Mouse (Mus musculus) embryo, embryonic 11.5 days (tissue): ENCODE results near the gene Nav1.

Experiments used
- DNase-seq: peaks from one replicate; pipeline ENCODE4 v3.0.0-alpha.2; 2012; ENCODE audit warnings: low read depth, low spot score

Gene Nav1

DNA sequence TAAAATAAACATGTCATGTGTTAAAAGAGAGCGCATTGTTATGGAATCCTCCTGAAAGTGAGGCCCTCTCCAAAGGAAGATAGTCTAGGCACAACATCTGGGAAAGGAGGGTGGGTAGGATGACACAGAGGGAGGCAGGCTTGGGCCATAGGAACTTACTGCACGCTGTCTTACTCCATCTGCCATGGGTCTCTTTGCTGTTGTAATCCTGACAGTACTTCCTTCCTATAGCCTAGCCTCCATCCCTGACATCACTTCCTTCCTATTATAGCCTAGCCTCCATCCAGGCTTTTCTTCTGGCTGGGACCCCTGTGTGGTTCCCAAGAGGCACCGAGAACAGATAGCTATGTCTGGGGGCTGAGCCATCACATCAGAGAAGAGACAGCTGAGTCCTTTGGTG, 10.2 kb upstream of the Nav1 start:
- no peak for DNase-seq

DNA sequence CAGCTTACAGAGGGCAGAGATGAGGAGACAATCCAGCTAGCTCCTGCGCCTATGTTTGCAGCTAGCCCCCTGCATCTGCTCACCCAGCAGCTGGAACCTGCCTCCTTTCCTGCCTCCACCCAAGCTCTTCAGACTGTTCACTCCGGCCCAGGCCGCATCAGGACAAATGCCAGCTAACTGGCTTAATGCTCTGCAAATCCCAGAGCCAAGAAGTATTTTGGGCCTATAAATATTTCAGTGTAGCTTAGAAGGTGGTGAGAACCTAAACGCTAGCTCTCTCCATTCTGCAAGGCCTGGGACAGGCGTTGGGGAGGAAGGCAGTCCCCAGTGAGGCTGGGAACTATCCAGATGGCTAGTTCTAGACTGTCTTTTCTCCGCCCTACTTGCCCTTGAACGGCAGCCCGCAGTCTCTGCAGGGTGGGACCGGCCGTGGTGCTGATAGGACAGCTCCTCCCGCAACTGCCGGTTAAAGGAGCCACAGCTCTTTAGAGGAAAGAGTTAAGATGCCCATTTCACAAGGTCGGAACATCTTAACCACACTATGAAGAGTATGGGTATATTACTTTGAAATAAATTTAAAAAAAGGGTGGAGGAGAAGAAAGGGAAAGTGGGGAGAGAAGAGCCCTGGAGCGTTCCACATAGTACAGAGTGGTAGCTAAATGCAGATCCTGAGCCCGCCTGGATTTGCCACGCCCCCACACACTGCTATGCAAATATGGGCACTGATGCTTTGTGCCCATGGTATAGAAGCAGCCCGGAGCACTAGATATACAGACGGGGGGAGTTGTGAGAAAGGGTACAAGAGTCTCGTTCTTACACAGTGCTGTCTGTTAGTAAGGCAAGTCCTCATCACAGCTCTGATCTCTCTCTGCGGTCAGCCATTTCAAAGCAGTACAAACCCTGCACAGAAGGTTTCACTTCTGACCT, 8.9 kb upstream of the Nav1 start:
- peak; percentile 67 for DNase-seq

DNA sequence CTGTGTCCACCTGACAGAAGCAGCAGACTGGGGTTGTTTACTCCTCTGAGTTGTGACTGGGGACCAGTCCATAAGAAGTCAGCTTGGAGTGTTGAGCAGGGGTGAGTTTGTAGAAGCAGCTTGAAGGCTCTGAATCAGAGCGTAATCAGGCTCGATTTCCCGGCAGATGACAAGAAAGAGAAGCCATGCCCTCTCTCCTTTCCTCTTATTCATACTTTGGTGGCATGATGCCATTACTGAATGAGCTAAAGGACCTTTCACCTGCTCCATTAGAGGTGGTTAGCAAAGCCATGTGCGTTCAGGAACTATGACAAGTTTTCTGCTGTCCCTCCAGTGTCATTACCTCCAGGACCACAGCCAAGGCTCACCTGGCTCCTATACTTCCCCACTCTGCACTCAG, 2.5 kb upstream of the Nav1 start:
- DNase-seq = no peak

DNA sequence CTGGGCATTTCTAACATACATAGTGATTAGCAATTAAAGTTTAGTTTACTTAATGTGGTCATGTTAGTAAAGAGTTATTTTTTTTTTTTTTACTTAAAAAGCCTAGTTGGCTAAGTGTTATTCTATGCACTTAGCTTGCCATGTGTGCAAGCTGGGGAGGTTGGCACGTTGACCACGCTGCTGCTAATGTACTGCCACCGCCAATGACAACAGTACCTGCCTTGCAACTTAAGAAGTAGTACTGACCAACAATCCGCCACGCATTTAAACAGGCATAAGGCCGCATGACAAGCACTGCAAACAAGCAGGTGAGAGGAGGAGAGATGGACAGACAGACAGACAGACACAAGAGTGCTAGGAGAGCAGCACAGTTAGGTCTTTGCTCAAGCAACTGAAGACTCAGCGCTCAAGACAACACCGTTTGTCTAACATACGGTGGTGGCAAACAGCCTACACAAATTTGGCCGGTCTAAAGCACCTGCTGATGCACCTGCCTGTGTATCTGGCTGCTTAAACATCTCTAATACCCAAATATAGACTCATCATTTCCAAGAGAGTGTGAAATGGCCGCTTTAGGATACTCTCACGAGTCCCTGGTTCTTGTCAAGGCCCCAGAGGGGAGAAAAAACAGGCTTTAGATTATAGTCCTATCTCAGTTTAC, 610 bp downstream of the Nav1 start:
- no peak for DNase-seq

DNA sequence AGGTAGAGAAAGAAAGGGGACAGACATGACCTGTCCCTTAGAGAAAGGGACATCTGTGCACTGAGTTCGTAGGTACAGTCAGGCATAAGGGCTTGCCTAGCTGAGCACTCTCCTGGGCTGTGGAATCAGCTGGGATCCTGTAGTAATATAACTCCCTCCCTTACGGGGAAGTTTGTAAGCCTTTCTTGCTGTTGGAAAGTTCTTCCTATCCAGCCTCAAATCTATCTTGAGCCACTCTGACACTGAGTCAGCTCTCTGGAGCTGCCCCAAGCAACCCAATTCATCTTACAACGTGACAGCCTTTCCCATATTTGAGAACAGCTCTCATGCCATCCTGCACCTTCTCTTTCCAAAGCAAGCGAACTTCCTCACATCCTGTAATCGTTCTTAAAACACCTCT, 1.6 kb downstream of the Nav1 start:
- DNase-seq = no peak

DNA sequence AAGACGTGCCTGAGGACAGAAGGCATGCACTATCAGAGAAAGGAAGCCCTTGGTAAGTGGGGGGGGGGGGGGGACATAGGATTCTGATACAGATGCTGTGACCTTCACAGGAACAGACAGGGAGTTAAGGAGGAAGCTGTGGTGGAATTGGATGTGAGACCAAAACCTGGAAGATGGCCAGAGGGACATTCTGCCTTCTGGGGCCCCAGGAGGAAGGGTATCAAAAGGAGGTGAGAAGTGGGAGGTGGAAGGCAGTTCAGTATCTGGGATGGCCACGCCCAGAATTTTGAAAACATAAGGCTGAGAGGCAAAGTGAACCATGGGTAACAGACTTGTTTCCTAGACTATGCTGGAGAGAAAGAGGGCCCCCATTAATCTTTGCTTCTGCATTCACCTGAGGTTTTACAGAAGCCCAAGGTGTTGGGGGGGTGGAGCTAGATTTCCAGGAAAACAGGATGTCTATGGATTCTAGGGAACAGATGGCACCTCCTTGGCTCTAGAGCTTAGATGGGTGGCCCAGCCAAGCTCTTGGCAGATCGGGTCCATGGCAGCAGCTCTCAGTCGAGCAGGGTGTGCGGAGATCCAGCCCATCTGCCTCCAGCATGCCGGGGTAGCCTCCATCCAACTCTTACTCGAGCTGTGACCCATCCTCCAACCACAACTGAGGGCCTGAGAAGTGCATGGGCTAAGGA, 2.6 kb downstream of the Nav1 start:
- DNase-seq = no peak

DNA sequence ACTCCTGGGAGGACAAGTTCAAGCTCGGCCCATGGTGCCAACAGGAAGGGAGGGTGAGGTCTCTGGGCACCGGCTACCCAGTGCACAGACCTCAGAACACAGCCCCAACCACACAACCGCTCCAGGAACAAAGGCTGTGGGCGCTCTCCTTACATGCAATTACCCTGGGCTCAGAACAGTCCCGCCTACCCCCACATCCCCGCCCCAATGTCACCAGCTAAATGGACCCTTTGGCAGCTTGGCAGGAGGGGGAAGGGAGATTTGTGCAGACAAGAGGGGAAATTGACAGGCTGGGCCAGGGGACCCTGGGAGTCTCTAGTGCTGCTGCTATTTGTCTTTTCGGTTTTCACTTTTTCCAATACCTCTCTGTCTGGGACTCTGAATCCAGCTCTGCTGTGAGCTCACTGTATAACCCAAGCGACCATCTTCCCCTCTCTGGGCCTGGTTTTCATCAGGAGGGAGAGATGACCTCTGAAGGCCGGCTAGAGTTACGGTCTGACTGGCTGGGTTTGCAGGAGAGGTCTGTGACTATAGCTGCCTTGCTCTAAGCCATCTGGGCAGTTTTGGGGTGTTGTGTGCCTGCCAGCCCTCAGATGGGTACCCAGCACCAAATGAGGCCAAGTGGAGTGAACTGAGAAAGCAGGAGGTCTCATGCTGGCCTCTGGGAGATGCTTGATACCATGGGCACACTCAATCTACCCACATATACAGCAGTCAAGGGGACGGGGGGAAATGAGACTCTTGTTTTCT, 3.8 kb downstream of the Nav1 start:
- DNase-seq = no peak

DNA sequence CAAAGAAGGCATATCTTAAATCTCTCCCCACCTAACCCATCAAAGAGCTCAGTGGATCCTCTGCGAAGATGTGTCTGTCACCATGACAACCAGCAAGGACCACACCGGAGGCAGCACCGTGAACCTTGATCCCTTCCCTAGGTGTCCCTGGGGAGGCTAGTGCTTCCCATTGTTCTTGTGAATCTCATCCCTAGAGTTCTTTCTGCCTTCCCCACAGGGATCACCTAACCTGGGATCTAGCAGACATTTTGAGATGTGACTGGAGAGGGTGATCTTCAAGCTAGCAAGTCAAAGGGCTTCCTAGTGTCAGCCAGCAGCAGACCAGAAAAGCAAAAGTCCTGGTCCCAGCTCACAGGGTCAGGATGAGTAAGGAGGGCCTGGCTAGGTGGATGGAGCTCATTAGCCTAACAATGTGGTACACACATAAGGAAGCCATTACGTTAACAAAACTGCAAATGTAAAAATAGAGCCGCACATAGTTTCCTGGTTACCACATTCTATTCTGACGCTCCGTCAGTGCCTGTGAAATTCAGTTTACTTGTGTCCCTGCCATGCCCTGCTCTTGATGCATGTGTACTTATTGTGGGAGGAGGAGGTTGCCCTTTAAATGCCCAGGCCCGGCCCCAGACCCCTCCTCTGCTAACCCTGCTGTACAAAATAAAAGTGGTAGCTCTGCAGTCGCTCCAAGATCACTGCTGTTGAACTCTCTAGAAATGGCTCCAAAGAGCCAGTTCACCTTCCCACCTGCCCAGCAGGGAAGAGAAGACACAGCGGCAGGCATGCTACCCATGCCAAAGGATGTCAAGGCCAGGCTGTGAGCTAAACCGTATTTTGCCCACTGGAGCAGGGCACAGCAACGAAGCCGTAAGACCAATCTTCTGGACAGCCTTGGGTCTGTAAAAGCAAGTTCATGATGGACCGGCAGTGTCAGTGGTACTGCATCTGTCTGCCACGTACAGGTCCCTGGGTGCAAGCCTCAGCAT, 6.8 kb downstream of the Nav1 start:
- no peak for DNase-seq

DNA sequence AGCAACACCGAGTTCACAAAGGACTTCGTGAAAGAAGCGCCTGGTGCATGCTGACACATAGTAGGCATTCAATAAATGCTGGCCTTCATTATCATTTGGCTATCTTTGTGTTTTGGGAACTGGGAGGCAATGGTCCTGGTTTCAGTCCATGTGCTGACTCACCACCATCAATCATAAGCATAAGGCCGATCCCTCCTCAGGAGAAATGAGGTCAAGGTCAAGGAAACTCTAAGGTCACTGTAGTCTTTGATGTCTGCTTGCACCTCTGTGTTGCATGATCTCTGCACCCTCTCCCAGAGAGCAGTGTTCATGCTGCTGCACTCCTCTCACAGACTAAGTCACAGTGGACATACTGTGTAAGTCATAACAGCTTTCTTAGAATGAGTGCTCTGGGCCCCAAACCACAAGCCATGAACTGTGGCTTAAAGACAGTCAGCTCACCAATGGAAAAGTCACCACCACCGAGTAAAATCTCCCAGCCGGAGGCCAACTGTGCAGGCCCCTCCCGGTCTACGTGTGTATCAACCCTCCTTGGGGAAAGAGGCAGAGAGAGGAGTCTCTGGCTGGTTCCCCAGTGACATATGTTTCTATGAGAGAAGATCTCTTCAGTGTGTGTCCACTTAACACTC, 8.7 kb downstream of the Nav1 start:
- DNase-seq = no peak

DNA sequence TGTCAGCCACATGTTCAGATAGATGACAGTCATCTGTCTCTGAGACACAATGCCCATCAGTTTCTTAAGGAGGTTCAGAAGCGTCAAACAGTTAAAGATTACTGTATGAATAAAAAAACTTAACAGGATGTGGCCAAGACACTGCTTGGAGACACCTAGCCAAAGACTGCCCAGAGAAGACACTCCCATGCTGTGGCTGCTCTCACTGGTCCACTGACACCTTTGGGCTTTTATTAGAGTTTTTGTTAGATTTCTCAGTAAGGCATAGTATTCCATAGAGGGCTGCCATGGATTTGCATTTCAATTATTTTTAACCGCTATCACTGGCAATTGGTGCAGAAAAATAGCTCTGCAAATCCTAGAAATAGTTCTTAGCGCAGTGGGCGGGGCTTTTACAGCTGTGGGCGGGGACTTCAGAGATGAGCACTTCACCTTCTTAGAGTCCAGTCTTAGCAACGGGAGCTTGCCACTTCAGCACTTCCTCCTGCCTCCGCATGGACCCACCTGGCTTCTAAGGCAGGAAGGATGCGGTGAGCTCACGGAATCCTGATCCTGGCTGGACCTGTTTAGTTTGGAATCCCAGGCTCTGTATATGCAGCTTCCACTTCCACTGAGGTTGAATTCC, 12.7 kb downstream of the Nav1 start:
- DNase-seq = no peak

DNA sequence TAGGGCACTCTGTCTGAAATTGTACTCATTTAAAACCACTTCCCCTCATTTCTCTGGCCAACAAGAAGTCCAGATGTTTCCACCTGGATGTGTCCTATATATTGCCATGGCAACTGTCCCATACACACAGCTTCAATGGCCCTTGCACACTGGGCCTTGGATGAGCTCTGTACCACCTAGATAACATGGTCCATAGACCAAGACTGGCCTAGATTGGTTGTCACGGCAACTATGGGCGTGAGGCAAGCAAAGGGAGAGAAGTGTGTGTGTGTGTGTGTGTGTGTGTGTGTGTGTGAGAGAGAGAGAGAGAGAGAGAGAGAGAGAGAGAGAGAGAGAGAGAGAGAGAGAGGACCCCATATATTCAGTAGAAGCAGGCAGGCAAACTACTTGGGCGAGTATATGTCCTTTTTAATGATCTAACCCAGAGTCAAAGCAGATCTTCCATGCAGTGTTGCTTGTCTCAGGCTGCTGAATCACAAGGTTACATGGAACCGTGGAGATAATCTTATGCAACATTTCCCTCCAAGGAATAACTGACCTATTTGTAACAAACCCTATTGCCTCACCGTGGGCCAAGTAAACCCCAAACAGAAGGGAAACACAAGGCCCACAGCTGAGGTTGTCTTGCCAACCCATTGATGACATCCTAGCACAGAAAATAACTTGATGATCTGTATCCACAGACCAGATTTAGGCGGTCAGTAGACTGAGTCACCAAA, 13.4 kb downstream of the Nav1 start:
- DNase-seq = no peak

DNA sequence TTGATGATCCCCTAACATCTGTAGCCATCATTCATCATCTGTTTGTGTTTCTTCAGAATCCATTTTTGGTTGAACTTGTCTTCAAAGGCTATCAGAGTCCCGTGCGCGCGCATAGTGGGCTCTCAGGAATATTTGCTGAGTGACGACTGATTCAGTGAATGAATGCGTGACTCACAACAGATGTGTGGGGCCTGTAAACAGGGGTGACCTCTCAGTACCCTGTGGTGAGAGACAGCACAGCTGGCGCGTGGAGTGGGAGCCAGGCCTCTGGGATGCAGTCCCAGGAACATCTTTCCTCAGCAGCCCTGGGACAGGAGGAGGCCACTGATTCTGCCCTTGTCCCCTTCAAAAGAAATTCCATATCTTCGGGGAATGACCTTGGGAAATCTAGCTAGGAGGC, 16.3 kb downstream of the Nav1 start:
- DNase-seq = no peak

DNA sequence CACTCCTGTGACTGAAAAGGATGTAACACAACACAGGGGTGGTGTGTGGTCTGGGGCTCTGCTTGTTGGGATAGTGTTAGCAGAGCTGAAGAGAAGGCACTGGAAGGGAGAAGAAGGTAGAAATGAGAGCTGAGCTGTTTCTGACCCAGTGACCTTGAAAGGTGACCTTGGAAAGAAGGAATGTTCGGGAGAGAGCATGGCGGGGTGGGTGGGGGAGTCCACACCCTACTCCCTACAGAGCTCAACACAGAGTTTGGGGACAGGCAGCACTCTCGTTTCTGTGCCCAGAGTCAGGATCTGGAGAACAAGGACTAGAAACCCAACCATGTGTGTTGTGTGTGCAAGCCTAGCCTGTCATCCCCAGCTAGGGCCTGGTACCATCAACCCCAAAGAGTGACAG, 18.1 kb downstream of the Nav1 start:
- DNase-seq = no peak

DNA sequence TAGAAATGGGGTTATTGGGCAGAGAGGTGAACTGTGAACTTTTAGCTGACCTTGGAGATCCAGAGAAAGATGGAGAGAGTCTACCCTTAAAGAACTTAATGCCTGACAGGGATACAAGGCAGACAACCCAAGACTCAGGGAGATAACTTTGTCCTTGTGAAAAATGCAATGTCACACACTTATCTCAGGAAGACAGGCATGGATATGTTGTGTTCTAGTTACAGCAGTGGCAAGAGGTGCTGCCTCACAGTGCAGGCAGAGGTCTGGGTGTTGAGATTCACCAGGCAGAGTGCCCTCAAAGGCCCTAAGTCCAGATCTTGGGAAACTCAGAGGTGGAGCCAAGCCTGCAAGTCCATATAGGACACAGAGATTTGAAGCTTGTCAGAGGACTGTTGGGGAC, 20.2 kb downstream of the Nav1 start:
- DNase-seq = no peak

DNA sequence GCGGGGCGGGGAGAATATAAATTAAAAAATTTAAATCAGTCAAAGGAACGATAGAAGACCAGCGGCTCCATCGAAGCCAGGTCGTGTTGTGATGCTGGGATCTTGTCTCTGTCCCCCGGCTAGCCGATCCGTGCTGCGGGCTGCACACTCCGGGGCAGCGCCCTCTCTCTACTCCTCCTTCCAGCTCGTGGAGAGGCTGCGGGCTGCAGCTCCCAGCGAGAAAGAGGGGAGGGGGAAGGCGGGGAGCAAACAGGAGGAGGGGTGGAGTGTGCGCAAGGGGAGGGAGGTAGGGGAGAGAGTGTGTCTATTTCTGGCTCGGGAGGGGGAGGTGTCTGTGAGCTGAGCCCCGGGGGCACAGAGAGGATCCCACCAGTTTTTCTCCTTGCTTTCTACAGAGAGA, 21.5 kb downstream of the Nav1 start:
- no peak for DNase-seq

DNA sequence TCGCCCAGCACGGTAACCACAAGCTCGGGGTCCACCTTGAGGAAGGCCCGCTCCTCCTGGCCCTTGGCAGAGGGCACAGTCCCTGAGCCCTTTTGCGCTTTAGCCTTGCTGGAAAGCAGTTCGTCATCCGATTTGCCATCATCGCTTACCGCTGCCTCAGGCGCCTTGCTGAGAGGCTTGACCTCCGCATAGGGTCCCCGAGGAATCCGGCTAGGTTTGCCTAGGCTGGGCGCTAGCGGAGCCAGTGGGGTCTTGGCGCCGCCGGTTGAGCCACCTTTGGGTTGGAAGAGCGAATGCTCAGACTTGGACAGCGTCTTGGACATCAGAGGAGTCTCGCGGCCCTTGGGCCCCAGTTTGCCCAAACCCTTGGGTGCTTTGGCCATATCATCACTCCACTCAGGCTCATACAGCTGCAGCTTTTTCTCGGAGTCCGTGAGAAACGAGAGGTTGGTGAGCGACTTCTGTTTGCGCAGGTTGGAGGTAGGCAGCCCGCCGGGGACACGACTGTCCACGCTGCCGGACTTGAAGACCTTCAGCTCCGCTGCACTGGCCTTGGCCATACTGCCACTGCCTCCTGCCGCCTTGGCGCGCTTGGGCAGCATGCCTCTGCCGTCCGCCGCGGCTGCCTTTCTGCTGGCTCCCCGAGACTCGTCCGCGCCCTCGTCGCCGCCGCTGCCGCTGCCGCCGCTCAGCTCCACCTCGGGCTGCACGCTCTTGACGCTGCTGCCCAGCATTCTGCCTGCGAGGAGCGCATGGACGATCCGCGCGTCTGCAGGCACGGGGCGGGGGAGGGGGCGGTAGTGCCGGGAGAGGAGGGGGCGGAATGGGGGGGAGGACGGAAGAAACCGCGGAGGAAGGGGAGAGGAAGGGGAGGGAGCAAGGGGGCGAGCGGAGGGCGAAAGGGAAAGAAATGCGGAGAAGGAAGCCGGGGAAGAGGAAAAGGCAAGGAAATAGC, 22.2 kb downstream of the Nav1 start:
- DNase-seq = no peak

DNA sequence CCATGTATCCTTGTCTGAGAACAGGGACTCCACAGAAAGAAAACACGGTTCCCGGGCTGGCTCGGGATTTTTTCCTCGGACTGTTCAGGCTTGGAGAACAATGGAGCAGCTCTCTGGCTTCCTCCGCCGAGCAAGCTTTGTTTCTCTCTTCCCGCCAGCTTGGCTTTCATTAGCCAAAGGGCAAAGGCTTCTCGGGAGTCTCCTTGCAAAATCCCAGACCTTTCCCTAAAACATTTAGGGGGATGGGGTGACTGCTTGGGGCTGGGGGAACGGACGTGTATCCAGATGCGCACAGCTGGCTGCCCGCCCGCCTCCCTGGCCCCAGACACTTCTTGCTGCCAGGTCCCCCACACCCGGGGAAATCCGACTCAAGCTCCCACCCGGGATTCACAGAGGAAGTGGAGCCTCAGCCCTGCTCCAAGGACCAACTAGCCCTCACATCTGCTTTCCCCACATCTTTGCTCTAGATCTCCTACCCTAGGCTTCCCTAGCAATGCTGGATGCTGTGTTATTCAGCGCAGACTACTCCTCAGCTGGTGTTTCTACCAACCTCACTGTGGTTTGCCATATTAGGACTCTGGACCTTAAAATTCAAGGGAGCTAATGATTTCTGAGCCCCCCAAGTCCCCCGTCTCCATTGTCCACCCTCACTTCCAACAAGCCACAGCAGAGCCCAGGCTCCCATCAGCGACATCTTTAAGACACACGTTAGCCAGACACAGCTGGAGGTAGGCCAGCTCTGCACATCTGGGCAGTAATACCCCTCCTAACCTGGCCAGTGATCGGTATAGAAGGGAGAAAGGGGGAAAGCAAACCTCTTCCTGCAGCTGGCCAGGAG, 23.2 kb downstream of the Nav1 start:
- DNase-seq = no peak
